Comparison of ENCODE assay signal across 8 mouse cellular contexts in genomic region chr3:153904586-153904985, GRCm38 (mm10). TPM values are rescaled to one million over a fixed set of nuclear protein-coding genes. Genes with fewer than 3 reads are reported as not detected.
DNase-seq lines count a peak whose midpoint lies in the region; ATAC-seq and TF ChIP-seq lines count a peak whose summit lies in the region.

No protein-coding gene starts in this region.

- intact Hi-C loops in heart, postnatal 14 days (cut with DNase I), result loop anchor here (5.0 kb wide), 1 partner anchor 323 kb away; no protein-coding TSS in a partner anchor

- ATAC-seq in common myeloid progenitor, adult 5-6 weeks (replicated peaks; ENCODE audit: low read depth, poor library complexity, severe bottlenecking), result peak; percentile 80
- peak; percentile 64; the same call in 1 of the 2 replicates for ATAC-seq in midbrain, embryonic 12.5 days (ENCODE audit: low FRiP score, low read depth)

- no peak overlapping the region for H3K4me3 ChIP-seq in heart, embryonic 10.5 days
- peak overlapping the region in 1 of 2 experiments; percentile 62; a peak in 1 of 4 replicates for H3K4me3 ChIP-seq in ES-E14 (ENCODE audit: insufficient read depth in 1 of 2, low read depth in 1 of 2, low read length in 2 of 2, poor library complexity in 1 of 2, severe bottlenecking in 1 of 2)
- no peak overlapping the region for H3K4me3 ChIP-seq in limb, embryonic 10.5 days
- no peak overlapping the region for H3K4me3 ChIP-seq in midbrain, embryonic 12.5 days

- 64% methylated on average over 6 of the region's 6 CpGs for WGBS in heart, embryonic 10.5 days
- WGBS in limb, embryonic 10.5 days, result 71% methylated on average over 6 of the region's 6 CpGs
- WGBS in midbrain, embryonic 12.5 days, result 67% methylated on average over 6 of the region's 6 CpGs

- peaks cover 65% of the 10 kb centered on the region for H3K36me3 ChIP-seq in heart, embryonic 10.5 days
- H3K36me3 ChIP-seq in ES-E14 (ENCODE audit: control insufficient read depth, insufficient read depth, low read length, poor library complexity, severe bottlenecking), result peaks cover 21% of the 10 kb centered on the region
- peaks cover 65% of the 10 kb centered on the region for H3K36me3 ChIP-seq in limb, embryonic 10.5 days
- peaks cover 60% of the 10 kb centered on the region for H3K36me3 ChIP-seq in midbrain, embryonic 12.5 days

- peak overlapping the region; percentile 81; the same call in 1 of the 2 replicates for H3K9ac ChIP-seq in ES-E14 (ENCODE audit: insufficient read depth, low read depth, low read length, poor library complexity, severe bottlenecking)
- H3K9ac ChIP-seq in midbrain, embryonic 12.5 days (replicated peaks), result no peak overlapping the region

- in situ Hi-C loops in ES-E14 (cut with MboI; ENCODE audit: low sequenced_read_pairs in 2 of 2, unreplicated experiment in 2 of 2), result no loop called here

- H3K27me3 ChIP-seq in heart, embryonic 10.5 days (ENCODE audit: insufficient read depth, poor library complexity, severe bottlenecking), result no peaks in the 10 kb centered on the region
- H3K27me3 ChIP-seq in limb, embryonic 10.5 days (ENCODE audit: low read depth, poor library complexity, severe bottlenecking), result no peaks in the 10 kb centered on the region
- H3K27me3 ChIP-seq in midbrain, embryonic 12.5 days, result no peaks in the 10 kb centered on the region

- DNase-seq in heart, embryonic 10.5 days (ENCODE audit: low spot score), result peak; percentile 82
- no peak for DNase-seq in heart, adult 8-10 months (ENCODE audit: low spot score)
- DNase-seq in ES-E14 (ENCODE audit: low read depth, low spot score), result peak; percentile 58
- peak; percentile 40 to 63 for DNase-seq in heart, postnatal 14 days
- DNase-seq in limb, embryonic 10.5 days (ENCODE audit: low spot score), result peak; percentile 43
- peak; percentile 62 for DNase-seq in yolk sac, embryonic 10.5 days (ENCODE audit: low spot score)

- no peak overlapping the region for H3K27ac ChIP-seq in heart, embryonic 10.5 days
- no peak overlapping the region; the same call in 1 of the 2 replicates for H3K27ac ChIP-seq in ES-E14 (ENCODE audit: insufficient read depth, low read depth, low read length, poor library complexity, severe bottlenecking)
- H3K27ac ChIP-seq in limb, embryonic 10.5 days, result no peak overlapping the region
- no peak overlapping the region for H3K27ac ChIP-seq in midbrain, embryonic 12.5 days (replicated peaks)

- H3K4me2 ChIP-seq in midbrain, embryonic 12.5 days (replicated peaks), result no peak overlapping the region

- H3K4me1 ChIP-seq in heart, embryonic 10.5 days, result peaks cover 17% of the 10 kb centered on the region
- no peaks in the 10 kb centered on the region for H3K4me1 ChIP-seq in ES-E14 (ENCODE audit: control insufficient read depth in 2 of 2, insufficient read depth in 2 of 2, low read length in 2 of 2, poor library complexity in 1 of 2)
- peaks cover 14% of the 10 kb centered on the region for H3K4me1 ChIP-seq in limb, embryonic 10.5 days
- H3K4me1 ChIP-seq in midbrain, embryonic 12.5 days, result peaks cover 17% of the 10 kb centered on the region

- no peaks in the 10 kb centered on the region for H3K9me3 ChIP-seq in heart, embryonic 10.5 days
- H3K9me3 ChIP-seq in ES-E14 (ENCODE audit: control insufficient read depth, insufficient read depth, low read depth, low read length), result no peaks in the 10 kb centered on the region
- no peaks in the 10 kb centered on the region for H3K9me3 ChIP-seq in limb, embryonic 10.5 days (replicated peaks)
- no peaks in the 10 kb centered on the region for H3K9me3 ChIP-seq in midbrain, embryonic 12.5 days

TF ChIP-seq in ES-E14, 5 proteins besides CTCF, POLR2A, EP300 and RAD21:
- no peak for TF ChIP-seq HCFC1 (IDR thresholded peaks at IDR 0.05; ENCODE audit: borderline replicate concordance, insufficient read depth, low read length)
- TF ChIP-seq CHD2 (IDR thresholded peaks at IDR 0.05; ENCODE audit: low read depth, low read length), result no peak

RNA-seq across cellular contexts. Expression of gene Msh4, which starts 1.4 kb away (rescaled TPM):
- polyA plus RNA-seq in heart, embryonic 10.5 days (2016; fragmentation: Nextera tagmentation; extraction: Ambion mirVana), result 0.09 and 0.11 TPM in 2 replicates
- under 1 TPM in 1 of 4 experiments, not detected in 3; 0.08 TPM for total RNA-seq in heart, adult 8-10 months (2022)
- 1.4 and 2.0 TPM in 2 replicates for total RNA-seq in ES-E14 (2012; rRNA removed)
- 0.23 TPM in 1 of 2 replicates, not detected in the other for total RNA-seq in common myeloid progenitor, adult 5-6 weeks (2017)
- under 1 TPM; 0.10 to 0.24 TPM for total RNA-seq in heart, postnatal 14 days (2021)
- 0.05 and 0.06 TPM in 2 replicates for polyA plus RNA-seq in limb, embryonic 10.5 days (2016; fragmentation: Nextera tagmentation; extraction: Ambion mirVana)
- polyA plus RNA-seq in midbrain, embryonic 12.5 days (2016; fragmentation: Nextera tagmentation; extraction: Ambion mirVana), result 0.07 and 0.14 TPM in 2 replicates

RNA-seq across cellular contexts. Expression of gene Rabggtb, which starts 8.2 kb away (rescaled TPM):
- polyA plus RNA-seq in heart, embryonic 10.5 days (2016; fragmentation: Nextera tagmentation; extraction: Ambion mirVana), result 56.8 and 57.2 TPM in 2 replicates
- total RNA-seq in heart, adult 8-10 months (2022), result 100 to 1,000 TPM in 2 of 4 experiments, 10 to 100 TPM in 2; 95.0 to 103 (median 99.9) TPM
- 243 and 307 TPM in 2 replicates for total RNA-seq in ES-E14 (2012; rRNA removed)
- total RNA-seq in common myeloid progenitor, adult 5-6 weeks (2017), result 135 and 147 TPM in 2 replicates
- total RNA-seq in heart, postnatal 14 days (2021), result 100 to 1,000 TPM in 1 of 2 experiments, 10 to 100 TPM in 1; 90.2 to 105 TPM
- 47.2 and 50.7 TPM in 2 replicates for polyA plus RNA-seq in limb, embryonic 10.5 days (2016; fragmentation: Nextera tagmentation; extraction: Ambion mirVana)
- polyA plus RNA-seq in midbrain, embryonic 12.5 days (2016; fragmentation: Nextera tagmentation; extraction: Ambion mirVana), result 38.4 and 38.6 TPM in 2 replicates

RNA-seq across cellular contexts. Expression of gene Acadm, which starts 39.8 kb away (rescaled TPM):
- 91.2 and 141 TPM in 2 replicates for polyA plus RNA-seq in heart, embryonic 10.5 days (2016; fragmentation: Nextera tagmentation; extraction: Ambion mirVana)
- total RNA-seq in heart, adult 8-10 months (2022), result 1,000 to 10,000 TPM; 1,199 to 1,642 (median 1,432) TPM
- total RNA-seq in ES-E14 (2012; rRNA removed), result 94.5 and 101 TPM in 2 replicates
- 253 and 277 TPM in 2 replicates for total RNA-seq in common myeloid progenitor, adult 5-6 weeks (2017)
- total RNA-seq in heart, postnatal 14 days (2021), result 100 to 1,000 TPM; 980 to 999 TPM
- polyA plus RNA-seq in limb, embryonic 10.5 days (2016; fragmentation: Nextera tagmentation; extraction: Ambion mirVana), result 30.7 and 35.3 TPM in 2 replicates
- polyA plus RNA-seq in midbrain, embryonic 12.5 days (2016; fragmentation: Nextera tagmentation; extraction: Ambion mirVana), result 54.6 and 55.0 TPM in 2 replicates
